Mouse (Mus musculus): ENCODE data around the gene Gm21882. TPM values are rescaled to one million over a fixed set of nuclear protein-coding genes. Genes with fewer than 3 reads are reported as not detected.
"Not testable (repeated sequence)": the region's sequence is repeated elsewhere in the genome, so short reads cannot be mapped to it uniquely, and the experiment has no call there.

Gm21882 gene
- total RNA-seq (2021), result not detected

- not testable (repeated sequence) for DNase-seq
Measured at GRCm38 (mm10) chrY:40381423-40381822, at the start of gene Gm21882. Gene Gm21882, minus strand, starts transcription at chrY:40381523.

Other genes starting within 250 kb of the Gm21882 start
- gene Gm21865, start 64.6 kb downstream of the Gm21882 start, total RNA-seq (2021), result not detected